Mouse (Mus musculus): ENCODE data around the gene Tmem145. TPM values are rescaled to one million over a fixed set of nuclear protein-coding genes. Genes with fewer than 3 reads are reported as not detected.

Tmem145 gene
- total and polyA plus RNA-seq, 2 experiments from 2014 or later: not detected

- H3K36me3 ChIP-seq (replicated peaks; ENCODE audit: control insufficient read depth, insufficient read depth, low read length): peaks cover 1% of the 10 kb centered on the region
- no peak for TF ChIP-seq EP300 (IDR thresholded peaks at IDR 0.05; ENCODE audit: low read depth)
- peak; percentile 67 for TF ChIP-seq CTCF (IDR thresholded peaks at IDR 0.05; ENCODE audit: low read depth)
- peak overlapping the region; percentile 79 for H3K4me2 ChIP-seq (ENCODE audit: low read depth, low read length)
- peak overlapping the region; percentile 63 for H3K9ac ChIP-seq (replicated peaks; ENCODE audit: low read depth, low read length)
- WGBS: under 1% methylated on average over 47 of the region's 60 CpGs
- DNase-seq (ENCODE audit: low spot score) (peak; percentile 88), ATAC-seq (ENCODE audit: insufficient read depth, low read depth) (peak; percentile 53)
- H3K4me1 ChIP-seq (ENCODE audit: control insufficient read depth, insufficient read depth): peaks cover 55% of the 10 kb centered on the region
- no peaks in the 10 kb centered on the region for H3K27me3 ChIP-seq (ENCODE audit: control insufficient read depth, insufficient read depth, low read length)
- H3K27ac ChIP-seq (ENCODE audit: low read depth): peak overlapping the region; percentile 99
- peak overlapping the region; percentile 64 for H3K4me3 ChIP-seq (ENCODE audit: low read depth, low read length)
- H3K9me3 ChIP-seq (replicated peaks; ENCODE audit: control insufficient read depth, low read length): no peaks in the 10 kb centered on the region
Measured at GRCm38 (mm10) chr7:25278341-25279075, 27.4 kb upstream of the Tmem145 start.

DNA sequence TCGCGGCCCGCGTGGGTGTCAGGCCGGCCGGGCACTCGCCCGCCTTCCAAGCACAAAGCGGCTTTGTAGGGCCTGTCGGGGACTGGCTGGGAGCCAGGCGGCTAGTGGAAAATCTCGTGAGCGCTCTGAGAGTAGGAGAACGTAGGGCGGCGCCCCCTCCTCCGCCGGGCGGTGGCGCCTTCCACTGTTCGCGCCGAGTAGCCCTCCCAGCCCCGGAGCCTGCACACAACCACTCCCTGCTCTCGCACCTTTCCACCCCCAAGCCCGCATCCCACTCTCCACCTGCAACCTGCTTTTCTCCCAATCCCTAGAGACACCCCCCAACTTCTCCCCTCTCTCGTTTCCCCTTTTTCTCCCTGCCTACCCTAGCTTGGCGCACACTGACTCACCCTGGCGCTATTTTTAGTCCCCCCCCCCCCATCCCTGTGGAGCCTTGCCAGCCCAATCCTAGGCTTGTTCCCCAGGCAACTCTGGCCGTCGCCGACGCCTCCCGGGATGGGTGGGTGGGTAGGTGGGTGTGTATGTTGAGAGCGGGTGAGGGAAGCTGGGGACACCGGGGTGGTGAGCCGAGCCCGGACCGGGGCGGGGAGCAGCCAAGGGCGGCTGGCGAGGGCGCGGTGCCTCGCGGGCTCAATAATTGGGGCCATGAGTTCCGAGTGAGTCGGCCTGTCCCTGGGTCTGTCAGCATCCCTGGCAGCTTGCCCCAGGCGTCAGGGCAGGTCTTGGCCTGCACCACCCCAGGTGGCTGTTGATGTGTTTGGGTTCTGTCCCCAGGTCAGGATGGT is 26.6 kb upstream of the Tmem145 start:
- peak overlapping the region; percentile 99 for H3K27ac ChIP-seq (ENCODE audit: low read depth)
- H3K9ac ChIP-seq (replicated peaks; ENCODE audit: low read depth, low read length): peak overlapping the region; percentile 63
- peak; percentile 80 for DNase-seq (ENCODE audit: low spot score)
- no peaks in the 10 kb centered on the region; the same call in 1 of the 2 replicates for H3K36me3 ChIP-seq (replicated peaks; ENCODE audit: control insufficient read depth, insufficient read depth, low read length)
- TF ChIP-seq EP300 (IDR thresholded peaks at IDR 0.05; ENCODE audit: low read depth) (peak; percentile 70; the same call in 1 of the 2 replicates), CTCF (IDR thresholded peaks at IDR 0.05; ENCODE audit: low read depth) (no peak; the same call in 1 of the 2 replicates)
- peak overlapping the region; percentile 79 for H3K4me2 ChIP-seq (ENCODE audit: low read depth, low read length)
- no peaks in the 10 kb centered on the region for H3K9me3 ChIP-seq (replicated peaks; ENCODE audit: control insufficient read depth, low read length)
- under 1% methylated on average over 48 of the region's 49 CpGs for WGBS
- peaks cover 60% of the 10 kb centered on the region for H3K4me1 ChIP-seq (ENCODE audit: control insufficient read depth, insufficient read depth)
- ATAC-seq (ENCODE audit: insufficient read depth, low read depth): peak; percentile 30
- peak overlapping the region; percentile 64 for H3K4me3 ChIP-seq (ENCODE audit: low read depth, low read length)
- no peaks in the 10 kb centered on the region for H3K27me3 ChIP-seq (ENCODE audit: control insufficient read depth, insufficient read depth, low read length)

- H3K27ac ChIP-seq (ENCODE audit: low read depth): peak overlapping the region; percentile 99
- peaks cover 3% of the 10 kb centered on the region for H3K36me3 ChIP-seq (replicated peaks; ENCODE audit: control insufficient read depth, insufficient read depth, low read length)
- H3K4me3 ChIP-seq (ENCODE audit: low read depth, low read length): peak overlapping the region; percentile 64
- peak overlapping the region; percentile 79 for H3K4me2 ChIP-seq (ENCODE audit: low read depth, low read length)
- ATAC-seq (ENCODE audit: insufficient read depth, low read depth): peak; percentile 2
- DNase-seq (ENCODE audit: low spot score): peak; percentile 81
- TF ChIP-seq CTCF (IDR thresholded peaks at IDR 0.05; ENCODE audit: low read depth) (no peak), EP300 (IDR thresholded peaks at IDR 0.05; ENCODE audit: low read depth) (peak; percentile 97)
- H3K9me3 ChIP-seq (replicated peaks; ENCODE audit: control insufficient read depth, low read length): no peaks in the 10 kb centered on the region
- no peaks in the 10 kb centered on the region for H3K27me3 ChIP-seq (ENCODE audit: control insufficient read depth, insufficient read depth, low read length)
- H3K9ac ChIP-seq (replicated peaks; ENCODE audit: low read depth, low read length): peak overlapping the region; percentile 63
- H3K4me1 ChIP-seq (ENCODE audit: control insufficient read depth, insufficient read depth): peaks cover 60% of the 10 kb centered on the region
- WGBS: 2% methylated on average over 6 of the region's 6 CpGs
Measured at GRCm38 (mm10) chr7:25279861-25280791, 25.8 kb upstream of the Tmem145 start.

GRCm38 (mm10) chr7:25281166-25281733 is 24.7 kb upstream of the Tmem145 start:
- Histone ChIP-seq H3K4me2 (ENCODE audit: low read depth, low read length) (peak overlapping the region; percentile 79), H3K9ac (replicated peaks; ENCODE audit: low read depth, low read length) (peak overlapping the region; percentile 63; the same call in 1 of the 2 replicates), H3K9me3 (replicated peaks; ENCODE audit: control insufficient read depth, low read length) (no peaks in the 10 kb centered on the region), H3K4me1 (ENCODE audit: control insufficient read depth, insufficient read depth) (peaks cover 49% of the 10 kb centered on the region), H3K27me3 (ENCODE audit: control insufficient read depth, insufficient read depth, low read length) (no peaks in the 10 kb centered on the region), H3K27ac (ENCODE audit: low read depth) (peak overlapping the region; percentile 99), H3K36me3 (replicated peaks; ENCODE audit: control insufficient read depth, insufficient read depth, low read length) (peaks cover 15% of the 10 kb centered on the region), H3K4me3 (ENCODE audit: low read depth, low read length) (peak overlapping the region; percentile 66)
- 14% methylated on average over 12 of the region's 12 CpGs for WGBS
- ATAC-seq (ENCODE audit: insufficient read depth, low read depth) (no peak), DNase-seq (ENCODE audit: low spot score) (no peak)
- TF ChIP-seq CTCF (IDR thresholded peaks at IDR 0.05; ENCODE audit: low read depth) (no peak), EP300 (IDR thresholded peaks at IDR 0.05; ENCODE audit: low read depth) (no peak)

All from heart, postnatal 0 days (tissue).